Mouse (Mus musculus) kidney, embryonic 15.5 days (tissue): ENCODE data around the gene Slc28a1. TPM values are rescaled to one million over a fixed set of nuclear protein-coding genes. Genes with fewer than 3 reads are reported as not detected.

Experiments
- ATAC-seq: fragments of 200-750 bp; cut with Nextera tagmentation; replicated peaks from 2 replicates; pipeline ENCODE4 v1.8.0; 2017; ENCODE audit warnings: moderate TSS enrichment; ENCODE audit not compliant: low FRiP score
- H3K27ac ChIP-seq: fragments of 300-500 bp; sonication (generic); 2 replicates; pipeline ENCODE4 v1.5.1; 2015; ENCODE audit warnings: mild to moderate bottlenecking, inconsistent platforms
- H3K27me3 ChIP-seq: fragments of 300-500 bp; sonication (generic); 2 replicates; pipeline ENCODE4 v1.6.1; 2015; ENCODE audit warnings: inconsistent platforms
- H3K36me3 ChIP-seq: fragments of 300-500 bp; sonication (generic); 2 replicates; pipeline ENCODE4 v1.6.1; 2015; ENCODE audit warnings: inconsistent platforms
- H3K4me1 ChIP-seq: fragments of 300-500 bp; sonication (generic); 2 replicates; pipeline ENCODE4 v1.6.1; 2015; ENCODE audit warnings: inconsistent platforms
- H3K4me2 ChIP-seq: fragments of 300-500 bp; sonication (generic); 2 replicates; pipeline ENCODE4 v1.6.1; 2015; ENCODE audit warnings: moderate library complexity, mild to moderate bottlenecking, inconsistent platforms
- H3K4me3 ChIP-seq: fragments of 300-500 bp; sonication (generic); replicated peaks from 2 replicates; pipeline ENCODE4 v1.5.1; 2015; ENCODE audit warnings: mild to moderate bottlenecking, inconsistent platforms
- H3K9ac ChIP-seq: fragments of 300-500 bp; sonication (generic); 2 replicates; pipeline ENCODE4 v1.6.1; 2015; ENCODE audit warnings: mild to moderate bottlenecking, inconsistent platforms
- H3K9me3 ChIP-seq: fragments of 300-500 bp; sonication (generic); replicated peaks from 2 replicates; pipeline ENCODE4 v1.6.1; 2016; ENCODE audit warnings: inconsistent platforms
- WGBS: fragments of 180-500 bp; shearing (Covaris S2); methylation state at CpG from one replicate; pipeline ENCODE4 v1.1.7; 2015; ENCODE audit warnings: mixed read lengths; 5-methylcytosine and 5-hydroxymethylcytosine counted together
- polyA plus RNA-seq: library from polyadenylated mRNA; unstranded; fragments of >200 nt; fragmentation: Nextera tagmentation; extraction: Ambion mirVana; gene quantifications from 2 replicates; pipeline ENCODE4 v1.2.1, GENCODE M21; 2015

The Slc28a1 gene
- polyA plus RNA-seq, 1 experiment from 2014 or later, result 0.13 TPM

DNA sequence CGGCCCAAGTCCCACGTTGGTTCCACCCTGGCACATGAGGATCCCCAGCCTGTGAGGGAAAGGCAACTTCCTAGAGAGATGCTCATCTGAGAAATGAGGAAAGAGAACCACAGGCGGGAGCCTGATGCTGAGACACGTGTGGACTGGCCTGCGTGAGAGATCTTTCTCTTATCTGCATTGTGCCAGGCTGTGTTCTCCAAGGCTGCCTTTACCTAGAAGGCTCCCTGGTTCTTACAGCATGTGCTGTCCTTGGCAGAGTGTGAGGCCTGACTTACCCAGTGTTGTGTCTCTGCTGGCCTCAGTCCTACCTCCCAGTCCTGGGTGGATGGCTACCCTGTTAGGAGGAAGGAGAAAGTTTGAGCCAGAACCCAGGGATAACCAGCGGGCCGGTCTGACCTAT is 11.7 kb upstream of the Slc28a1 start:
- Histone ChIP-seq H3K27ac (no peak overlapping the region), H3K27me3 (no peaks in the 10 kb centered on the region), H3K9ac (no peak overlapping the region), H3K4me1 (no peaks in the 10 kb centered on the region), H3K9me3 (no peaks in the 10 kb centered on the region), H3K36me3 (no peaks in the 10 kb centered on the region), H3K4me3 (no peak overlapping the region), H3K4me2 (no peak overlapping the region)
- 87% methylated on average over 7 of the region's 7 CpGs for WGBS
- no peak for ATAC-seq

DNA sequence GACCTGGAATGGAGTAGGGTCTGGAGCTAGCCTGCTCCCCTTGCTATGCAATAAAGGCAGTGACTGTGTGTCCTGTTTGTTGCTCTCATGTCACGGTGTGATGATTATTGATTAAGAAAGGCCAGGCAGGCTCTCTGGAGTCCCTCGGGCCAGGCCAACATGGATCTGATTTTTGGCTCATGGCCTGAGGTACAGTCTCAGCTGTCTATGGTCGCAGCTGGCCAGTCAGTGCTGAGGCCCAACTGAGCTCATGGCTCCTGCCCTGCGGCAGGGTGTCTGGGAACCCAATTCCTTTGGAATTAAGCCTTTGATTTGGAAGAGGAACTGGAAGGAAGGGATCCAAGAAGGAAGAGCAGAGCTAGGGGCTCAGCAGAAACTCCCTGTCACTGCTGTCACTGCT is 9.1 kb upstream of the Slc28a1 start:
- Histone ChIP-seq H3K4me3 (no peak overlapping the region), H3K9ac (no peak overlapping the region), H3K4me2 (no peak overlapping the region), H3K9me3 (no peaks in the 10 kb centered on the region), H3K27ac (no peak overlapping the region), H3K36me3 (no peaks in the 10 kb centered on the region), H3K4me1 (peaks cover 10% of the 10 kb centered on the region; the same call in 1 of the 2 replicates), H3K27me3 (no peaks in the 10 kb centered on the region)
- 66% methylated on average over 4 of the region's 4 CpGs for WGBS
- ATAC-seq, result no peak

GRCm38 (mm10) chr7:81108226-81108625 is 6.4 kb upstream of the Slc28a1 start:
- Histone ChIP-seq H3K9ac (no peak overlapping the region), H3K9me3 (no peaks in the 10 kb centered on the region), H3K36me3 (no peaks in the 10 kb centered on the region), H3K4me1 (peaks cover 10% of the 10 kb centered on the region; the same call in 1 of the 2 replicates), H3K27me3 (no peaks in the 10 kb centered on the region), H3K27ac (no peak overlapping the region), H3K4me2 (no peak overlapping the region), H3K4me3 (no peak overlapping the region)
- 87% methylated on average over 5 of the region's 5 CpGs for WGBS
- ATAC-seq, result no peak

DNA sequence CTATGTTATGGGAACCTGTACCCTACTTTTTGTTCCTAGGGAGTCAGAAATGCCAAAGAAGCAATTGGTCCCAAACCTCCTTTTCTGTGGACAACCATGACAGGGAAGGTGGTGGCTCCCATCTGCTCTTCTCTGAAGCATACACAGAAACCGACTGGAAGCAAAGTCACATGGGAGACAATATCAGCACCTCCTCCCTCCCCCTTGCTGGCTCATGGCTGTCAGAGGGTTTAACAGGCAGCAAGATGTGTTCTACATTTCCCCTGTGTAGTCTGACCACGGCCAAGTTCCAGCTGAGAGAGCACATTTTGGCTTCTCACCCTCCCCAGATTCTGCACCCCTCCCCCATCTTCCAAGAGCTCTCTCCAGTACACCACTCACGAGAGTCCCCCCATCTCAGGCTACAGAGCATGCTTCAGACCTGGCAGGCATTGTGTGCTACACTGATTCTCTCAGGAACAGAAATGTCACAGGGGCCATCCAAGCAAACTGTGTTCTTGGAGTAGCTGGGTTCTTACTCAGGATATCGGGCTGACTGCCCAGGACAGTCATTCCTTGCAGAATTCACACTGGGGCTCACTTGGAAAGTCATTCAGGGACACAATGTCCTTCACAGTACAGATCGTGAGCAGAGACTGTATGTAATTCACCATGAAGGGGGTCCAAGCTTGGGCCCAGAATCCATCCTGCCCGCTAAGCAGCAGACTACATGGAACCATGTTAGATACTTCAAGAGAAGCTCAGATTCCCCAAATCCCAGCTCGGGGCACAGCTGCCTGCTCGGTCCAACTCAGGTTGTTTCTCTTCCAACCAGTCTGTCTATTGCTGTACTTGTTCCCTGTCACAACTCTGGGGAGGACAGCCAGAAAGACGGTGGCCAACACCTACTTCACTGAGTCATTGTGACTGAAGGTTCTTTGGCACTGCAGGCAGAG is 4.6 kb upstream of the Slc28a1 start:
- peaks cover 16% of the 10 kb centered on the region; the same call in 1 of the 2 replicates for H3K4me1 ChIP-seq
- H3K9ac ChIP-seq, result no peak overlapping the region
- H3K36me3 ChIP-seq, result no peaks in the 10 kb centered on the region
- H3K4me2 ChIP-seq, result no peak overlapping the region
- no peaks in the 10 kb centered on the region for H3K27me3 ChIP-seq
- ATAC-seq, result 0 out of 2 replicates have a peak, but pooled peaks have one; percentile 25
- H3K9me3 ChIP-seq, result no peaks in the 10 kb centered on the region
- H3K4me3 ChIP-seq, result no peak overlapping the region
- 60% methylated on average over 9 of the region's 9 CpGs for WGBS
- H3K27ac ChIP-seq, result no peak overlapping the region

- Histone ChIP-seq H3K9ac (no peak overlapping the region), H3K36me3 (no peaks in the 10 kb centered on the region), H3K27ac (no peak overlapping the region), H3K9me3 (no peaks in the 10 kb centered on the region), H3K27me3 (no peaks in the 10 kb centered on the region), H3K4me1 (peaks cover 16% of the 10 kb centered on the region; the same call in 1 of the 2 replicates), H3K4me3 (no peak overlapping the region), H3K4me2 (no peak overlapping the region)
- ATAC-seq, result no peak
- WGBS, result 85% methylated on average over 4 of the region's 4 CpGs
Observed at GRCm38 (mm10) chr7:81110791-81111190, 3.8 kb upstream of the Slc28a1 start.

DNA sequence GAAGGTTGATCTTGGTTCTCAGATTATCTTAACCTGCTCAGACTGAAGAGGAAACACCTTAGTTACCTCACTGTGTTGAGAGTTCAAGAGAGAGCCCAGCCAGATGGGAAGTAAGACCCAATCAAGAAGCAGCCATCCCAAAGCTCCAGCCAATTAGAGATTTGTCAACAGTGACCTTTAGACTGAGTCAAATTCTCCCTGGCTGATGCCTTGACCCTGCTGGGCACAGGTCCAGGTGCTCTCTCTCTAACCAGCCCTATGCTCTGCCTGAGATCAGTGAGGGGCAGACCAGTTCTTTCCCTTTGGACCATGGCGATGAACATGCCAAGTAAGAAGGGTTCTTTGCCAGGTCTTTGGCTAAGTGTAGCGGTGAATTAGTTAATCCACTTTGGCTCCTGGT is 2.9 kb upstream of the Slc28a1 start:
- Histone ChIP-seq H3K27me3 (no peaks in the 10 kb centered on the region), H3K4me3 (no peak overlapping the region), H3K9ac (no peak overlapping the region), H3K9me3 (no peaks in the 10 kb centered on the region), H3K4me2 (no peak overlapping the region), H3K36me3 (no peaks in the 10 kb centered on the region), H3K4me1 (peaks cover 16% of the 10 kb centered on the region; the same call in 1 of the 2 replicates), H3K27ac (no peak overlapping the region)
- WGBS, result 94% methylated on average over 2 of the region's 2 CpGs
- no peak for ATAC-seq

DNA sequence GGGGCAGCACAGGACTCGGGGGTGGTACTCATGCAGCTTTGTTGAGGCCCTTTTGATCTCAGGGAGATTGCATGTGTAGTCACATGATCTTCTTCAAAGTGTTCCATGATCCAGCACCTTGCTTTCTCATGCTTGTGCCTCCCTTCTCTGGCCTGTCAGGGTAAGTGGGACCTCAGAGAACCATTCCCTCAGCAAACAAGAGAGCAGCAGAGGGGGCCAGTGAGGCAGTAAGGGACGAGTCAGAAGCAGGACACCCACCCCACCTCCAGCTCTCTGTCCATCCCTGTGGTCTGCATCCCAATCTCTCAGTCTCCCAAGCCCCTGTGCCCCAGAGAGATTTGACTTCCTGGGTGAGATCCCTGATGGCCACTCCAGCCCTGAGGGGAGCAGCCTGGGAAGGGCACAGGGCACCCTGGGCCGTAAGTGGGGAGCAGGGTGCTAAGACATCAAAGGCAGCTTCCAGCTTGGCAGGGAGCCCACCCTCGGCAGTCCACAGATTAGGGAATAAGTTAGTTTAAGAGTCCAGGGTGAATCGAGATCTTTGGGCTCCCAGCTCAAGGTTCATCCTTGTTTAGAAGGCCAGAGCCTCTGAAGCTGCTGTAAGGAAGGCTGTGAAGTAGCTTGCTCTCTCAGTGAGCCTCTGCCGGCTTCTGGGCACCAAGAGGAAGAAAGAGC is 1.8 kb upstream of the Slc28a1 start:
- Histone ChIP-seq H3K9me3 (no peaks in the 10 kb centered on the region), H3K9ac (no peak overlapping the region), H3K4me3 (no peak overlapping the region), H3K27me3 (no peaks in the 10 kb centered on the region), H3K27ac (no peak overlapping the region), H3K4me1 (peaks cover 16% of the 10 kb centered on the region; the same call in 1 of the 2 replicates), H3K4me2 (no peak overlapping the region), H3K36me3 (no peaks in the 10 kb centered on the region)
- ATAC-seq, result no peak
- 42% methylated on average over 6 of the region's 6 CpGs for WGBS

DNA sequence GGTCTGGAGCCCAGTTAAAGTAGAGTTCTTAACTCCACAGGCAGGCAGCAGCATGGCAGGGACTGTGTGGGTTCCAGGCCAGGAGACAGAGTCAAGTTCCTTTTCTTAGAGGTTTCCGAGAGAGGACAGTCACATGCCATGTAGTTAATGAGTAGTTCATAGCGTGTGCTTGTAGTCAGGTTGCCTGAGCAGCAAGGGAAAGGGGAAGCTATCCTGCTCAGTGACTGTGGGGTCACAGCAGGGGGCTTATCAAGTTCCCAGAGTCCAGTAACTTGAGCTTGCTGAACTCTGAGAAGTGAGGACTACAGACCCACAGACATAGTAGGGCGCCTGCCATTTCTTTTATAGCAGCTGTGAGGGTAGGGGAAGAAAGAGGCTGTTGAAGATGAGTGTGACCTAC is 6.5 kb downstream of the Slc28a1 start:
- peak; percentile 79 for ATAC-seq
- peaks cover 25% of the 10 kb centered on the region for H3K4me1 ChIP-seq
- 28% methylated on average over 3 of the region's 3 CpGs for WGBS
- H3K36me3 ChIP-seq, result no peaks in the 10 kb centered on the region
- no peak overlapping the region for H3K4me3 ChIP-seq
- H3K27me3 ChIP-seq, result no peaks in the 10 kb centered on the region
- peak overlapping the region; percentile 72 for H3K27ac ChIP-seq
- no peaks in the 10 kb centered on the region for H3K9me3 ChIP-seq
- H3K4me2 ChIP-seq, result no peak overlapping the region
- H3K9ac ChIP-seq, result no peak overlapping the region

GRCm38 (mm10) chr7:81122808-81123207 is 8.2 kb downstream of the Slc28a1 start:
- no peak for ATAC-seq
- Histone ChIP-seq H3K27me3 (no peaks in the 10 kb centered on the region), H3K9ac (no peak overlapping the region), H3K9me3 (no peaks in the 10 kb centered on the region), H3K4me1 (peaks cover 25% of the 10 kb centered on the region), H3K4me3 (no peak overlapping the region), H3K27ac (no peak overlapping the region), H3K4me2 (no peak overlapping the region), H3K36me3 (no peaks in the 10 kb centered on the region)
- 72% methylated on average over 2 of the region's 2 CpGs for WGBS

DNA sequence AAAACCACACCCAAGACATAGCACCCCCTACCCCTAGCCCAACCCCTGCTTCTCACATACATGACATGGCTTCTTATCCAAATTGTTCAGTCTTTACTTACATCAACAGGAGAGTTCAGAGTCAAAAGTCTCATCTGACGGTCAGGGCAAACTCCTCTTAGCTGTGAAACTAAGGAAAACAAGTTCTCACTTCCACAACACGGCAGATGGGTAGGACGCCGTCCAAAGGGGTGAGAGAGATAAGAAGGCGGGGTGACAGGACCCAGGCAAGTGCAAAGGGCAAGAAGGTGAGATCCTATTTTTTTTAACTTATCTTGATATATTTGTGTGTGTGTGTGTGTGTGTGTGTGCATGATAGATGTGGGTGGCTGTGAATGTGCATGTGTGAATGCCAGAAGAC is 9.0 kb downstream of the Slc28a1 start:
- Histone ChIP-seq H3K9ac (no peak overlapping the region), H3K4me3 (no peak overlapping the region), H3K27me3 (no peaks in the 10 kb centered on the region), H3K9me3 (no peaks in the 10 kb centered on the region), H3K4me2 (no peak overlapping the region), H3K36me3 (no peaks in the 10 kb centered on the region), H3K4me1 (peaks cover 25% of the 10 kb centered on the region), H3K27ac (no peak overlapping the region)
- WGBS, result 81% methylated on average over 5 of the region's 5 CpGs
- no peak for ATAC-seq

GRCm38 (mm10) chr7:81124773-81125172 is 10.2 kb downstream of the Slc28a1 start:
- no peak overlapping the region for H3K27ac ChIP-seq
- H3K9ac ChIP-seq, result no peak overlapping the region
- H3K4me2 ChIP-seq, result no peak overlapping the region
- H3K36me3 ChIP-seq, result no peaks in the 10 kb centered on the region
- no peak overlapping the region for H3K4me3 ChIP-seq
- peaks cover 25% of the 10 kb centered on the region for H3K4me1 ChIP-seq
- 64% methylated on average over 8 of the region's 8 CpGs for WGBS
- H3K27me3 ChIP-seq, result no peaks in the 10 kb centered on the region
- no peak for ATAC-seq
- H3K9me3 ChIP-seq, result no peaks in the 10 kb centered on the region
